Mouse (Mus musculus): ENCODE measurements around the gene 2410131K14Rik.

DNA sequence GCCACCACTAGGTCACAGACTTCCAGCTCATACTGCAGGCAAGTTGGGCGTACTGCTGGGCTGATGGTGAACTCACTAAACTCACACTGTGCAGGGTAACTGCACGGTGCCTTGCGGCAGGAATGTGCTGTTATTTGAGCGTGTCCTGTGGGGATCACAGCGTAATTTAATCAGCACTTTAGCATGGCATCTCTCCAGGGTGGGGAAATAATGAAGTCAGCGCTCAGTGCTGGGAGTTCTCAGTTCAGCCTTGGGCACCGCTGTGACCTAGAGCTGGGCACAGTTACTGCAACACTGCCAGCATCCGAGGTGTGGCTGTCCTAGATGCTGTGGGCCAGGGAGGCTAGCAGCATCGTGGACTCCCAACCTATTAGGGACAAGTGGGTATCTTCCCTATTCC is 19.3 kb downstream of the 2410131K14Rik start:
- TF ChIP-seq ZKSCAN1 (IDR thresholded peaks at IDR 0.05; ENCODE audit: borderline replicate concordance, low read depth, low read length) (no peak), GABPA (IDR thresholded peaks at IDR 0.05; ENCODE audit: insufficient replicate concordance, low read depth, low read length) (no peak)

Measured in CH12.LX (cell line).